Mouse (Mus musculus) ES-Bruce4 (cell line): ENCODE results near the gene Ufd1.

Experiments
- CTCF ChIP-seq: IDR thresholded peaks from one replicate; pipeline ENCODE4 v1.8.1; 2011; ENCODE audit warnings: low read depth, low read length
- EP300 ChIP-seq: IDR thresholded peaks from 2 replicates; pipeline ENCODE4 v1.6.1; 2011; ENCODE audit warnings: low read depth, low read length; ENCODE audit not compliant: insufficient read depth
- POLR2A ChIP-seq: IDR thresholded peaks from one replicate; pipeline ENCODE4 v1.8.1; 2011; ENCODE audit warnings: low read length; ENCODE audit not compliant: insufficient read depth

- TF ChIP-seq CTCF (no peak), EP300 (no peak), POLR2A (no peak)
Observed at GRCm38 (mm10) chr16:18829102-18829501, 17.5 kb downstream of the Ufd1 start.
